Mouse (Mus musculus) testis, adult 2 months (tissue): ENCODE data around the gene Slc25a21.

ENCODE experiments used
- CTCF ChIP-seq: fragments of 200-500 bp; IDR thresholded peaks from 2 replicates; pipeline ENCODE4 v1.5.1; 2012; ENCODE audit warnings: low read depth, mild to moderate bottlenecking, inconsistent platforms, low read length, moderate library complexity; ENCODE audit not compliant: control insufficient read depth, insufficient read depth, insufficient replicate concordance
- POLR2A ChIP-seq: fragments of 200-500 bp; IDR thresholded peaks from 2 replicates; pipeline ENCODE4 v1.6.1; 2012; ENCODE audit warnings: low read depth, mild to moderate bottlenecking, inconsistent platforms, low read length, moderate library complexity; ENCODE audit not compliant: control insufficient read depth

DNA sequence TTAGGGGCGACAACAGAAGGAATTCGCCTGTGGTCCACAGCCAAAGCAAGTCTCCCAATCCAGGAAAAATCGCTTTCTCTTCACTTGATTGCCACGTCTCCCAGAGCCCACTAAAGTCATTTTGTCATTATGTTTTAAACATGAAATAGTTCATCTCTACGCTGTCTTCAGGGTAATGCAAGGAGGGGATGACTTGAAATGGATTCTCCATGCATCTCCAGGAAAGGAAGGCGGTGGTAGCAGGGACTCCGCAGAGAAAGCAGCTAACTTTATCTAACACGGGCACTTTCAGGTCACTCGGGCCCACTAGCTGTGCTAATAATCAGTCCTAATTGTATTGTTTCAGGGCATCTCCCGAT lies 508.8 kb downstream of the Slc25a21 start:
- no peak for TF ChIP-seq CTCF
- no peak for TF ChIP-seq POLR2A
